Mouse (Mus musculus) heart, embryonic 12.5 days (tissue): ENCODE measurements around the gene I830077J02Rik. TPM values are rescaled to one million over a fixed set of nuclear protein-coding genes. Genes with fewer than 3 reads are reported as not detected.
"Not testable (repeated sequence)": the region's sequence is repeated elsewhere in the genome, so short reads cannot be mapped to it uniquely, and the experiment has no call there.

ENCODE experiments used
- ATAC-seq: fragments of 200-750 bp; cut with Nextera tagmentation; 2 replicates; pipeline ENCODE4 v1.8.0; 2017; ENCODE audit warnings: moderate TSS enrichment, moderate library complexity; ENCODE audit not compliant: insufficient number of reproducible peaks, low FRiP score
- H3K27ac ChIP-seq: fragments of 300-500 bp; sonication (generic); 2 replicates; pipeline ENCODE4 v1.5.1; 2016; ENCODE audit warnings: mild to moderate bottlenecking, moderate library complexity; ENCODE audit not compliant: poor library complexity, severe bottlenecking
- H3K27me3 ChIP-seq: fragments of 300-500 bp; sonication (generic); replicated peaks from 2 replicates; pipeline ENCODE4 v1.6.1; 2016; ENCODE audit warnings: mild to moderate bottlenecking, moderate library complexity
- H3K36me3 ChIP-seq: fragments of 300-500 bp; sonication (generic); 2 replicates; pipeline ENCODE4 v1.6.1; 2016; ENCODE audit warnings: mild to moderate bottlenecking, moderate library complexity
- H3K4me1 ChIP-seq: fragments of 300-500 bp; sonication (generic); replicated peaks from 2 replicates; pipeline ENCODE4 v1.6.1; 2016; ENCODE audit warnings: mild to moderate bottlenecking
- H3K4me2 ChIP-seq: fragments of 300-500 bp; sonication (generic); 2 replicates; pipeline ENCODE4 v1.6.1; 2016; ENCODE audit warnings: mild to moderate bottlenecking, moderate library complexity
- H3K4me3 ChIP-seq: fragments of 300-500 bp; sonication (generic); 2 replicates; pipeline ENCODE4 v1.5.1; 2016; ENCODE audit warnings: mild to moderate bottlenecking
- H3K9ac ChIP-seq: fragments of 300-500 bp; sonication (generic); 2 replicates; pipeline ENCODE4 v1.6.1; 2016; ENCODE audit warnings: mild to moderate bottlenecking, moderate library complexity
- H3K9me3 ChIP-seq: fragments of 300-500 bp; sonication (generic); replicated peaks from 2 replicates; pipeline ENCODE4 v1.6.1; 2016; ENCODE audit warnings: mild to moderate bottlenecking, moderate library complexity
- WGBS: fragments of 180-500 bp; shearing (Covaris S2); methylation state at CpG from one replicate; pipeline ENCODE4 v1.1.7; 2016; 5-methylcytosine and 5-hydroxymethylcytosine counted together
- polyA plus RNA-seq: library from polyadenylated mRNA; unstranded; fragments of >200 nt; fragmentation: Nextera tagmentation; extraction: Ambion mirVana; gene quantifications from 2 replicates; pipeline ENCODE4 v1.2.1, GENCODE M21; 2016

Gene I830077J02Rik
- polyA plus RNA-seq, 1 experiment from 2014 or later = 2.1 TPM

GRCm38 (mm10) chr3:105951348-105951747, 18.9 kb upstream of the I830077J02Rik start:
- no peak overlapping the region for H3K4me2 ChIP-seq
- no peak overlapping the region for H3K27ac ChIP-seq
- no peaks in the 10 kb centered on the region for H3K4me1 ChIP-seq
- H3K9me3 ChIP-seq = no peaks in the 10 kb centered on the region
- H3K36me3 ChIP-seq = peaks cover 66% of the 10 kb centered on the region
- ATAC-seq = no peak
- H3K4me3 ChIP-seq = no peak overlapping the region
- no peak overlapping the region for H3K9ac ChIP-seq
- H3K27me3 ChIP-seq = no peaks in the 10 kb centered on the region
- WGBS = 94% methylated on average over 7 of the region's 7 CpGs

GRCm38 (mm10) chr3:105936111-105936510, 3.6 kb upstream of the I830077J02Rik start:
- no peak overlapping the region for H3K4me2 ChIP-seq
- H3K9ac ChIP-seq = no peak overlapping the region
- H3K4me3 ChIP-seq = no peak overlapping the region
- no peak overlapping the region for H3K27ac ChIP-seq
- no peak for ATAC-seq
- H3K4me1 ChIP-seq = peaks cover 7% of the 10 kb centered on the region
- H3K36me3 ChIP-seq = peaks cover 23% of the 10 kb centered on the region
- no peaks in the 10 kb centered on the region for H3K27me3 ChIP-seq
- WGBS = 84% methylated on average over 4 of the region's 4 CpGs
- H3K9me3 ChIP-seq = no peaks in the 10 kb centered on the region

GRCm38 (mm10) chr3:105935033-105935432, 2.6 kb upstream of the I830077J02Rik start:
- Histone ChIP-seq H3K9me3 (no peaks in the 10 kb centered on the region), H3K4me1 (peaks cover 7% of the 10 kb centered on the region), H3K27ac (no peak overlapping the region), H3K9ac (no peak overlapping the region), H3K4me2 (no peak overlapping the region), H3K36me3 (peaks cover 12% of the 10 kb centered on the region), H3K27me3 (no peaks in the 10 kb centered on the region), H3K4me3 (no peak overlapping the region)
- no peak for ATAC-seq
- 54% methylated on average over 5 of the region's 5 CpGs for WGBS

- no peaks in the 10 kb centered on the region for H3K27me3 ChIP-seq
- H3K36me3 ChIP-seq = peaks cover 9% of the 10 kb centered on the region
- no peaks in the 10 kb centered on the region for H3K9me3 ChIP-seq
- no peak overlapping the region for H3K4me2 ChIP-seq
- H3K4me3 ChIP-seq = no peak overlapping the region
- no peak for ATAC-seq
- 88% methylated on average over 6 of the region's 6 CpGs for WGBS
- H3K27ac ChIP-seq = no peak overlapping the region
- peaks cover 7% of the 10 kb centered on the region for H3K4me1 ChIP-seq
- H3K9ac ChIP-seq = no peak overlapping the region
Measured at GRCm38 (mm10) chr3:105933926-105934325, 1.5 kb upstream of the I830077J02Rik start.

- 73% methylated on average over 2 of the region's 2 CpGs for WGBS
- Histone ChIP-seq H3K9me3 (no peaks in the 10 kb centered on the region), H3K4me3 (no peak overlapping the region), H3K4me2 (no peak overlapping the region), H3K27me3 (no peaks in the 10 kb centered on the region), H3K27ac (no peak overlapping the region), H3K9ac (no peak overlapping the region), H3K36me3 (no peaks in the 10 kb centered on the region), H3K4me1 (peaks cover 7% of the 10 kb centered on the region)
- no peak for ATAC-seq
Measured at GRCm38 (mm10) chr3:105931095-105931494, 1.4 kb downstream of the I830077J02Rik start.

GRCm38 (mm10) chr3:105929821-105930220, 2.6 kb downstream of the I830077J02Rik start:
- 71% methylated on average over 7 of the region's 7 CpGs for WGBS
- no peaks in the 10 kb centered on the region for H3K27me3 ChIP-seq
- no peak for ATAC-seq

GRCm38 (mm10) chr3:105928781-105929180, 3.7 kb downstream of the I830077J02Rik start:
- Histone ChIP-seq H3K27ac (no peak overlapping the region), H3K9me3 (no peaks in the 10 kb centered on the region), H3K36me3 (no peaks in the 10 kb centered on the region), H3K4me1 (no peaks in the 10 kb centered on the region), H3K27me3 (no peaks in the 10 kb centered on the region), H3K9ac (no peak overlapping the region), H3K4me3 (no peak overlapping the region), H3K4me2 (no peak overlapping the region)
- ATAC-seq = no peak
- 76% methylated on average over 6 of the region's 6 CpGs for WGBS

More at GRCm38 (mm10) chr3:105929821-105930220, 2.6 kb downstream of the I830077J02Rik start:
- no peak overlapping the region for H3K4me3 ChIP-seq
- peaks cover 3% of the 10 kb centered on the region for H3K4me1 ChIP-seq
- no peak overlapping the region for H3K27ac ChIP-seq
- H3K4me2 ChIP-seq = no peak overlapping the region
- no peaks in the 10 kb centered on the region for H3K36me3 ChIP-seq
- H3K9ac ChIP-seq = no peak overlapping the region
- no peaks in the 10 kb centered on the region for H3K9me3 ChIP-seq

GRCm38 (mm10) chr3:105928195-105928569, 4.3 kb downstream of the I830077J02Rik start:
- WGBS = 93% methylated on average over 3 of the region's 3 CpGs
- no peaks in the 10 kb centered on the region for H3K36me3 ChIP-seq
- no peaks in the 10 kb centered on the region for H3K4me1 ChIP-seq
- no peaks in the 10 kb centered on the region for H3K9me3 ChIP-seq
- no peak overlapping the region for H3K4me3 ChIP-seq
- H3K27ac ChIP-seq = no peak overlapping the region
- H3K9ac ChIP-seq = no peak overlapping the region
- no peak for ATAC-seq
- H3K4me2 ChIP-seq = no peak overlapping the region
- no peaks in the 10 kb centered on the region for H3K27me3 ChIP-seq

- no peak for ATAC-seq
- Histone ChIP-seq H3K4me2 (no peak overlapping the region), H3K9me3 (no peaks in the 10 kb centered on the region), H3K4me3 (no peak overlapping the region), H3K27ac (no peak overlapping the region), H3K4me1 (no peaks in the 10 kb centered on the region), H3K36me3 (no peaks in the 10 kb centered on the region), H3K27me3 (no peaks in the 10 kb centered on the region), H3K9ac (no peak overlapping the region)
- WGBS = 79% methylated on average over 7 of the region's 7 CpGs
Measured at GRCm38 (mm10) chr3:105927561-105928194, 4.8 kb downstream of the I830077J02Rik start.

- H3K9ac ChIP-seq = no peak overlapping the region
- no peak overlapping the region for H3K4me2 ChIP-seq
- H3K27me3 ChIP-seq = no peaks in the 10 kb centered on the region
- no peaks in the 10 kb centered on the region for H3K4me1 ChIP-seq
- H3K36me3 ChIP-seq = no peaks in the 10 kb centered on the region
- H3K9me3 ChIP-seq = no peaks in the 10 kb centered on the region
- ATAC-seq = no peak
- 79% methylated on average over 9 of the region's 9 CpGs for WGBS
- no peak overlapping the region for H3K4me3 ChIP-seq
- no peak overlapping the region for H3K27ac ChIP-seq
Measured at GRCm38 (mm10) chr3:105924616-105925015, 7.8 kb downstream of the I830077J02Rik start.

- Histone ChIP-seq H3K9ac (no peak overlapping the region), H3K4me3 (no peak overlapping the region), H3K9me3 (no peaks in the 10 kb centered on the region), H3K27me3 (no peaks in the 10 kb centered on the region), H3K4me2 (no peak overlapping the region), H3K4me1 (peaks cover 11% of the 10 kb centered on the region), H3K36me3 (no peaks in the 10 kb centered on the region), H3K27ac (no peak overlapping the region)
- no peak for ATAC-seq
- 77% methylated on average over 2 of the region's 2 CpGs for WGBS
Measured at GRCm38 (mm10) chr3:105921959-105922358, 10.5 kb downstream of the I830077J02Rik start.

GRCm38 (mm10) chr3:105920743-105921142, 11.7 kb downstream of the I830077J02Rik start:
- H3K27me3 ChIP-seq, H3K9me3 ChIP-seq, ATAC-seq, H3K36me3 ChIP-seq, H3K4me2 ChIP-seq, H3K9ac ChIP-seq, H3K27ac ChIP-seq, H3K4me3 ChIP-seq: not testable (repeated sequence)
- H3K4me1 ChIP-seq = peaks cover 11% of the 10 kb centered on the region
